Mouse (Mus musculus) ovary, postnatal 10 days (tissue): ENCODE results near the gene Cyp2c40.
"Not testable (repeated sequence)": the region's sequence is repeated elsewhere in the genome, so short reads cannot be mapped to it uniquely, and the experiment has no call there.

Experiments
- DNase-seq: peaks from one replicate; pipeline ENCODE4 v3.0.0; 2022; ENCODE audit warnings: low spot score

The Cyp2c40 gene

GRCm38 (mm10) chr19:39812714-39813113 is at the start of gene Cyp2c40:
Cyp2c40 (minus strand) TSS chr19:39812814.
- DNase-seq = not testable (repeated sequence)

GRCm38 (mm10) chr19:39820931-39821330 is 8.3 kb upstream of the Cyp2c40 start:
- DNase-seq = not testable (repeated sequence)

DNA sequence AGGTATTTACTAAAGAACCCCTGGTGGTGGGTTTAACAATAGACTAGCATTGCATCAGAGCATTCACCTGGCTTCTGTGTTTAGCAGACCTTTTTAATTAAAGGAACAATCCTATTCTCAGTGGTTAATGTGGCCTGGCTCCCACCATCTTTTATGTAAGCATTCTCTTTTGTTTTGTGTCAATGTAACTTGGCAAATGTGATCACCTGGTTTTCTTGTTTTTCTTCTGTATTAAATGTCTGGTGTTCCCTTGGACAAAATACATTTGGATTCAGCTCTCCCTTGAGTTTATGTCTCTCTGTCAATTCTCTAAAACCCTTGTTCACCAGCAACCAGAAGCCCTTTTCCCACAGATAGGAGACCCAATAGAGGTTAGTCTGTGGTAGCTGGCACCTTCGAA is 3.8 kb upstream of the Cyp2c40 start:
- DNase-seq = not testable (repeated sequence)

GRCm38 (mm10) chr19:39815991-39816390 is 3.4 kb upstream of the Cyp2c40 start:
- not testable (repeated sequence) for DNase-seq

GRCm38 (mm10) chr19:39785458-39785857 is 27.2 kb downstream of the Cyp2c40 start:
- not testable (repeated sequence) for DNase-seq

DNA sequence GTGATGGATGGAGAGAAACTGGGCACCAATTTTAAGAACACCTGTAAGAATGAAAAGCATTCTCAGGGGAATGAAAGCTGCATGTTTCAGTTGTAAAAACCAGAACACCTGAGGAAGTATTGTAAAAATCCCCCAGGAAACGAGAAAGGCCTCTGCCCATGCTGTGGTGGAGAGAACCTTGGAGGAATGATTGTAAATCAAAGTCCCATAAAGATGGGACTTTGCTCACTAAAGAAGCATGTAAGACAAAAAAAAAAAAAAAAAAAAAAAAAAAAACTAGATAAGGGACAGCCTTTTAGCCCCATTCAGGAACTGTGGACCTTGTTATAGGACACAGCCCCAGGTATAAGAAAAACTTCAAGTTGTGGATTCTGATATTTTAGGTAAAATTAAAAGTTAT is 67.3 kb downstream of the Cyp2c40 start:
- no peak for DNase-seq

DNA sequence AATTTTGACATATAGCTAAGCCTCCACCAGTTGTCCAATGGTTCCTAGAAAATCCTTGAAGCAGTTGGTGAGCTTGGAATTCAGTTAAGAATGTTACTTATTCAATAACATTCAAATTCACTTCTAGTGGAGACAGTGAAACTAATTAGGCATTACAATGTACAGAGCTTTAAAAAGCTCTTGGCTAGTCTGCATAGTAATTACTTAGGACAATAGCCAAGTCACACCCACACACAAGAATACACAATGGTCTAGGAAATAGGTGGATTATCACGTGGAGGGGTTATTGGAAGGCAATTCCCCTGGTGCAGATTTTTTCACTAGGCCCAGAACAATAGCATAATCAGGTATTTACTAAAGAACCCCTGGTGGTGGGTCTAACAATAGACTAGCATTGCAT is 68.3 kb downstream of the Cyp2c40 start:
- DNase-seq = not testable (repeated sequence)

- DNase-seq = no peak
These were observed 71.7 kb downstream of the Cyp2c40 start, which contains the start of gene Cyp2c68 for GRCm38 (mm10) chr19:39740920-39741319. Cyp2c68 (minus strand) TSS chr19:39741054.
